Mouse (Mus musculus) small intestine, adult 2 months (tissue): ENCODE measurements around the gene Gpr6. TPM values are rescaled to one million over a fixed set of nuclear protein-coding genes. Genes with fewer than 3 reads are reported as not detected.

ENCODE experiments used
- H3K27ac ChIP-seq: fragments of 200-500 bp; 2 replicates; pipeline ENCODE4 v1.5.1; 2012; ENCODE audit warnings: low read depth, low read length, control low read depth, inconsistent platforms; ENCODE audit not compliant: insufficient read depth
- H3K27me3 ChIP-seq: fragments of 200-500 bp; 2 replicates; pipeline ENCODE4 v1.6.1; 2012; ENCODE audit warnings: mild to moderate bottlenecking, moderate library complexity, low read length, inconsistent platforms; ENCODE audit not compliant: control insufficient read depth, insufficient read depth
- H3K36me3 ChIP-seq: fragments of 200-500 bp; 2 replicates; pipeline ENCODE4 v1.6.1; 2012; ENCODE audit warnings: mild to moderate bottlenecking, low read length, control low read depth, inconsistent platforms; ENCODE audit not compliant: control insufficient read depth, insufficient read depth
- H3K4me1 ChIP-seq: fragments of 200-500 bp; 2 replicates; pipeline ENCODE4 v1.6.1; 2012; ENCODE audit warnings: low read length, inconsistent platforms, mixed read lengths; ENCODE audit not compliant: control insufficient read depth, insufficient read depth, insufficient read length
- H3K4me3 ChIP-seq: fragments of 200-500 bp; 2 replicates; pipeline ENCODE4 v1.5.1; 2012; ENCODE audit warnings: low read depth, mild to moderate bottlenecking, control low read depth, inconsistent platforms, low read length, moderate library complexity
- CTCF ChIP-seq: fragments of 200-500 bp; IDR thresholded peaks from 2 replicates; pipeline ENCODE4 v1.5.1; 2012; ENCODE audit warnings: low read depth, mild to moderate bottlenecking, control low read depth, inconsistent platforms, low read length, moderate library complexity, mixed read lengths; ENCODE audit not compliant: insufficient replicate concordance, insufficient read length; ENCODE audit errors: extremely low read depth
- POLR2A ChIP-seq: fragments of 200-500 bp; IDR thresholded peaks from 2 replicates; pipeline ENCODE4 v1.6.1; 2012; ENCODE audit warnings: low read depth, mild to moderate bottlenecking, control low read depth, inconsistent platforms, low read length, moderate library complexity
- whole genome bisulfite sequencing: fragments of 180-500 bp; shearing (Covaris S2); methylation state at CpG from one replicate; pipeline ENCODE4 v1.1.7; 2018; 5-methylcytosine and 5-hydroxymethylcytosine counted together
- polyA plus RNA-seq: library from polyadenylated mRNA; depleted of rRNA; stranded (reverse); fragments of >200 nt; gene quantifications from 2 replicates; pipeline ENCODE4 v1.2.3, GENCODE M21; 2012; rRNA removed

The Gpr6 gene
- 0.53 and 0.56 TPM in 2 replicates for polyA plus RNA-seq

GRCm38 (mm10) chr10:41072116-41072515 lies at the start of gene Gpr6:
Gene Gpr6 (minus strand): TSS chr10:41072285.
- TF ChIP-seq POLR2A = no peak
- no peak for TF ChIP-seq CTCF
- no peak within 1 kb of the TSS for H3K27ac ChIP-seq
- no peaks in the 10 kb centered on the region for H3K36me3 ChIP-seq
- peaks cover 18% of the 10 kb centered on the region for H3K27me3 ChIP-seq
- H3K4me1 ChIP-seq = no peaks in the 10 kb centered on the region
- H3K4me3 ChIP-seq = no peak within 1 kb of the TSS
- 4% methylated on average over 23 of the region's 23 CpGs for WGBS

DNA sequence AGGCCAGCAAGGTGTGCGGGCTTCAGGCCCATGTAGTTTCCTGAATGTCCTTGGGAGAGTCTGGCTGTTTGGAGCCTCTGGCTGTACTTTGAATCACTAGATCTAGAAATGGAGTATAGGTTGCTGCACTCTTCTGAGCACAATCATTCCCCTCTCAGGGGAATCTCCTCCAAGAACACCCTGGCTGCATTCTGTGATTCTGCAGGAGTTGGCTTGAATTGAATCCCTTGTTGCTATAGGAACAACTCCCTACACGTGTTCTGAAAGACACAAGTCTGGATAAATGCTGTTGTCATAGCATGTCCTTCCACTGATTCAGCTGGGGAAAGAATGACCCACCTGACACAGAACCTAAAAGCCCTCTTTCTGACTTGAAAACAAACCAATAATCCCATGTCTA lies 28.0 kb upstream of the Gpr6 start:
- no peaks in the 10 kb centered on the region for H3K27me3 ChIP-seq
- 64% methylated on average over 2 of the region's 2 CpGs for whole genome bisulfite sequencing
- TF ChIP-seq CTCF = no peak
- TF ChIP-seq POLR2A = no peak
- no peak overlapping the region for H3K27ac ChIP-seq
- H3K4me3 ChIP-seq = no peak overlapping the region
- H3K36me3 ChIP-seq = no peaks in the 10 kb centered on the region
- H3K4me1 ChIP-seq = no peaks in the 10 kb centered on the region

DNA sequence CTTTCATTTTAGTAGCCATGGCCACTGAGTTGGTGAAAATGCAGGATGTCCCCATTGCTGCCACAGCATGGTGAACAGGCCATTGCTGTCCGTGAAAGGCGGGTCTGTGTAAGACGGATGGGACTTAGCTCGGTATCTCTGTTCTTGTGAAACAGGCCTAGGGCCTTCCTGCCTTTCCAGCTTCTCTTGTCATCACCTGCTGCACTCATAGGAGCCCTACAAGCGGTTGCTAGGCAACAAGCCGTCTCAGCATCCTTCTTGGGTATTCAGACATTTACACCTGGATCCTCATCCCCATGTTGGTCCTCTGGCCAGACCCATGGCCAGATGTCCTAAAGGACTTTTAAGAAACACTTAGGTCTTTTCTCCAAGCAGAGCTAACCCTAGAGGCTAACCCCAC lies 26.1 kb upstream of the Gpr6 start:
- TF ChIP-seq POLR2A (no peak), CTCF (no peak)
- Histone ChIP-seq H3K4me1 (no peaks in the 10 kb centered on the region), H3K36me3 (no peaks in the 10 kb centered on the region), H3K27me3 (no peaks in the 10 kb centered on the region), H3K27ac (no peak overlapping the region), H3K4me3 (no peak overlapping the region)
- 76% methylated on average over 6 of the region's 6 CpGs for WGBS

DNA sequence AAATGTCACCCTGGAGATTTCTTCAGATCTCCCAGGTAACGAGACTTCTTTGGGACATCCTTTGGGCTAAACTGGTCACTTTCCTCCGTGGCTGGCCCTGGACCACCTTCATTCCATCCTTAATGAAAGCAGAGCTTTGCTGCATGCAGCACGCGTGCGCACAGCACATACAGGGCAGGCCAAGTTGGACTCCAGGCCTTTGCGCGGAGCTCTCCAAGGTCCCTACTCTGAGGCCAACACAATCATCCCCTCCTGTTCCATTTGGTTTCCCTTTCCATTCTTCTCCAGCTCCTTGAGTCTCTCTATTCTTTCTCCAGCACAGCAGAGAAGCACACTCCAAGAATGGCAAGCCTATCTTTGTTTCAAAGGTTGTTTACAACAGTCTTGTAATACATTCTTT lies 16.8 kb upstream of the Gpr6 start:
- Histone ChIP-seq H3K36me3 (no peaks in the 10 kb centered on the region), H3K27ac (no peak overlapping the region), H3K4me3 (no peak overlapping the region), H3K27me3 (no peaks in the 10 kb centered on the region), H3K4me1 (no peaks in the 10 kb centered on the region)
- 54% methylated on average over 7 of the region's 7 CpGs for WGBS
- TF ChIP-seq CTCF = no peak
- no peak for TF ChIP-seq POLR2A

DNA sequence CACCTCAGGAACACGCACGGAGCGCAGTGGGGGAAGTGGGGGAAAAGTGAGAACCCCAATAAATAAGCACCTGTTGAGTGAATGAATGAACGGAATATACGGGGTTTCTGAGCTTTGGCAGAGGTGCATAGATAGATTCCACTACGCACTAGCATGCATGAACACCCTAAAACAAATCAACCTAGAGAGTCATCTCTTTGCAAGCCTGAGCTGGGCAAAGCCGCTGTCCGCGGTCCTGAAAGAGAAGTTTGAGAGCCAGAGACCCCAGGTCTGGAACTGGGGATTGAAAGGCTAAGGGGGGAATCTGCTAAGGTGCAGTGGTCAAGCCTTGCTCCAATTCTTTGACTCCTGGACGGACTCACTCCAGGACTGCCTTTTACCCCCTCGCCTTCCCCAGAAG lies 389 bp downstream of the Gpr6 start:
- Histone ChIP-seq H3K36me3 (no peaks in the 10 kb centered on the region), H3K27ac (no peak overlapping the region), H3K27me3 (peaks cover 18% of the 10 kb centered on the region), H3K4me3 (no peak overlapping the region), H3K4me1 (no peaks in the 10 kb centered on the region)
- WGBS = 4% methylated on average over 11 of the region's 11 CpGs
- TF ChIP-seq POLR2A = no peak
- no peak for TF ChIP-seq CTCF

DNA sequence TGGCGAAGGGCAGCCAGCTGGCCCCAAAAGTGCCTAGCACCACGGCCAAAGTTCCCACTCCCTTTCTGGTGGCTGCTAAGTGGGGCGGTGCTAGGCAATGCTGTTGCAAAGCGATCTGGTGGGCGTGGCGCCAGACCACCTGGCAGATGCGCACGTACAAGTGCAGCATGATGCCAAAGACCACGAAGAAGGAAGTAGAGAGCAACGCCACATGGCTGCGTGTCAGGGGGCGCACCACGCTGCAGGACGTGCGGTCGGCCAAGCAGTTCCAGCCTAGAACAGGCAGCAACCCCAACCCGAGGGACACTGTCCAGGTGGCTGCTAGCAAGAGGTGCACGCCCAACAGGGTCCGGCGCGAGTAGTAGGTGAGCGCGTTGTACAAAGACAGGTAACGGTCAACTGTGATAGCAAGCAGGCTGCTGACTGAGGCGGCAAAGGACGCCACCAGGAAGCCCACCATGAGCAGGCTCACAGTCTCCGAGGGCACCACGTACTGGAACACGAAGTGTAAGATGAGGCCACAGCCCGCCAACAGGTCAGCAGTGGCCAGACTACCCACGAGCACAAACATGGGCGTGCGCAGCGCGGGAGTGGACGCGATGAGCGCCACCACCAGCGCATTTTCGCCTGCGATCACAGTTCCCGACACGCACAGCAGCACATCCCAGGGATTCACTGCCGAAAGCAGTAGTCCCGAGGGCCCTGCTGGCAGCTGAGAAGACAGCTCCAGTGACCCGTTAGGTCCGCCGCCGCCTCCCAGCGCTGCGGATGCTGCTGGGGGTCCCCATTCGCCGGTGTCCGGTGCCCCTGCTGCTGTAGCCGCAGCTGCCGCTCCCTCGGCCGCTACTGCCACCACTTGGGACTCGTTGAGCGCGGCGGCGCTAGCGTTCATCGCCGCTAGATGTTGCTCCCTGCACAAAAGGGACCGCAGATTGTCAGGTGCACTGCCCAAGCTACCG lies 1.1 kb downstream of the Gpr6 start:
- H3K27me3 ChIP-seq = peaks cover 18% of the 10 kb centered on the region
- TF ChIP-seq POLR2A (no peak), CTCF (no peak)
- H3K4me3 ChIP-seq = no peak overlapping the region

DNA sequence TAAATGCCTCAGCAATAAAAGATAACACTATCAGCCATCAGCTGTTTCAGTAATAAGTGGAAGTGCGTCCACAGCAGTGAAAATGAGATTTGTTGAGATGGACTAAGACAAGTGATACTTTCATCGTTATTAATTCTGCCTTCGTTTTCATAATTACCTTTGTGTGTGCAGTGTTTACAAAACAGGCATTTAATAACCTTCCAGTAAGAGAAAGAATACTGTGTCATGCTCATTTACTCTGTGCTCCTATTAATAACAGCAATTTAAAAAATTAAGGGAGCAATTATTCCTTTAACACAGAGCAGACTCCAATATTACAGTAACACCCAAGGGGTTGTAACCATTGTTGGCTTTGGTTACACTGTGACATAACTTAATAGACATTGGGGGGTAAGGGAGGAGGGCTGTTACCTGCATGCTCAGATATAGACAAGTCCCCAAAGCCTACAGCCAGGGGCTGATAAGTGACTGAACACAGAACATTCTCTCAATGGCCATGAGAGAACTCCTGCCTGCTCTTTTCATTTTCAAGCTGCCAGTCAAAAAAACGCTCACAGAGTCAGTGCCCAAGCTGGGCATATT lies 11.7 kb downstream of the Gpr6 start:
- 46% methylated on average over 4 of the region's 4 CpGs for WGBS
- Histone ChIP-seq H3K4me3 (no peak overlapping the region), H3K4me1 (no peaks in the 10 kb centered on the region), H3K27me3 (no peaks in the 10 kb centered on the region), H3K36me3 (no peaks in the 10 kb centered on the region), H3K27ac (no peak overlapping the region)
- TF ChIP-seq POLR2A (no peak), CTCF (no peak)

More for the DNA sequence above, 1.1 kb downstream of the Gpr6 start:
- 7% methylated on average over 68 of the region's 68 CpGs for WGBS
- H3K4me1 ChIP-seq = no peaks in the 10 kb centered on the region
- H3K27ac ChIP-seq = no peak overlapping the region
- H3K36me3 ChIP-seq = no peaks in the 10 kb centered on the region
